Mouse (Mus musculus): Measurements from ENCODE around the gene Tmem50a. TPM values are rescaled to one million over a fixed set of nuclear protein-coding genes. Genes with fewer than 3 reads are reported as not detected.

Gene Tmem50a
- polyA plus RNA-seq, 1 experiment from 2014 or later = 149 TPM

DNA sequence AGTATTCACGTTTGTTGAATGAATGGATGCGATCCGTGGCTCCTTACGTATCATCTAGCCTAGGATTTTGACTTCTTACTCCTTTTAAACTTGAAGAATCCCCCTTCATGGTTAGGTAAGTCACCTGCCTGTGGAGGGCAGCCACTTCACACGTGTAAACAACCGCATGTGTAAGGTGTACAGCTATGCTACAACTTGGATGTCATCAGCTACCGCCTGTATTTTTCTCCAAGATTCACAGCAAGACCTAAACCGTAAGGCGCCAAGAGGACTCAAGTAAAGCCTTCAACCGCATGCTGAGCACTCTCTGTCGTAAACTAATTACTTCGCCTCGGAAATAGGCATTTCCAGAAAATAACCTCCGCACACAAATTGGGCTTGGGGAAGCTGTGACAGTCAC is 62.9 kb downstream of the Tmem50a start:
- no peak for DNase-seq (ENCODE audit: low spot score)
- Histone ChIP-seq H3K4me1 (replicated peaks) (peaks cover 38% of the 10 kb centered on the region), H3K27ac (peak overlapping the region; percentile 99; the same call in 1 of the 2 replicates), H3K27me3 (ENCODE audit: insufficient read depth, poor library complexity, severe bottlenecking) (peaks cover 22% of the 10 kb centered on the region), H3K36me3 (peaks cover 3% of the 10 kb centered on the region; the same call in 1 of the 2 replicates), H3K4me3 (peak overlapping the region; percentile 95), H3K9me3 (no peaks in the 10 kb centered on the region)
- 17% methylated on average over 14 of the region's 14 CpGs for WGBS

DNA sequence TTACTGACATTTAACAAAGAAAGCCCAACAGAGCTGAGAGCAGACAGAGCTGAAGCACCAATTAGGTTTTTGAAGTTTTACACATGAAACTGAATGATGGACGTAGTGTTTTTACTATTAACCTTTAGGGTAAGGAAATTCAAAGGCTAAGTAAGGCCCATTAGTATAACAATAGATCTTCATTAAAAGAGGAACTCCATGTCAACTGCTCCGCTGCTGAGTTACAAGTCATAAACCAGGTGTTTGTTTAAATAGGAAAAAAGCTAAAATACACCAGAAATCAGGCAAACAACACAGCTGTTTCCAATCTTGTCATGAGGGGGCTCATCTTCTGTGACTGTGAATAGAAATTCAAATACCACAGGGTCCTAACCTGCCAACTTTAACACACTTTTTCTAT is 63.6 kb downstream of the Tmem50a start:
- DNase-seq (ENCODE audit: low spot score) = no peak
- peaks cover 3% of the 10 kb centered on the region; the same call in 1 of the 2 replicates for H3K36me3 ChIP-seq
- H3K4me1 ChIP-seq (replicated peaks) = peaks cover 34% of the 10 kb centered on the region
- 63% methylated on average over 2 of the region's 2 CpGs for WGBS
- H3K27ac ChIP-seq = no peak overlapping the region
- H3K9me3 ChIP-seq = no peaks in the 10 kb centered on the region
- peaks cover 19% of the 10 kb centered on the region for H3K27me3 ChIP-seq (ENCODE audit: insufficient read depth, poor library complexity, severe bottlenecking)
- peak overlapping the region; percentile 95 for H3K4me3 ChIP-seq

DNA sequence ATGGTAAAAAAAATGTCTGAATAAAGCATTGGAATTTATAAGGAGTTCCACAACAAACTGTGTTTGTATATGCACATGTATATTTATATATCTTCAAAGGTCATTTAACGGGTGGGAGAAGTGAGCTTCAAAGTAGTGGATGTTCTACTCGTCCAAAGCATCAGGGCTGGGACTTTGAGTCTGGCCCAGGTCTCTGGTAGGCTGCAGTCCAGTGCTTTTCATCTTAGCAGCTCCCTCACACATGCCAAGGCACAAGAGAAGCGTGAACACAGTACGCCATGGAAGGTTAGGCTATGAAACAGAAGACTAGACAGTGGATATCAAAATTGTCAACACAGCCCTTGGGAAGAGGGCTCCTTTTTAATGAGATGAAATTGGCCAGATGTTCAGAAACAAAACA is 64.3 kb downstream of the Tmem50a start:
- no peak for DNase-seq (ENCODE audit: low spot score)
- Histone ChIP-seq H3K9me3 (no peaks in the 10 kb centered on the region), H3K27ac (no peak overlapping the region), H3K4me3 (no peak overlapping the region), H3K4me1 (replicated peaks) (peaks cover 29% of the 10 kb centered on the region), H3K27me3 (ENCODE audit: insufficient read depth, poor library complexity, severe bottlenecking) (peaks cover 12% of the 10 kb centered on the region), H3K36me3 (peaks cover 3% of the 10 kb centered on the region; the same call in 1 of the 2 replicates)
- WGBS = 83% methylated on average over 4 of the region's 4 CpGs

Other genes with a start within 250 kb of the Tmem50a start
- 3.7 and 4.1 TPM in 2 replicates for gene Man1c1, start 210.7 kb downstream of the Tmem50a start, polyA plus RNA-seq (2016; fragmentation: Nextera tagmentation; extraction: Ambion mirVana)
- 9.7 and 11.4 TPM in 2 replicates for gene Ldlrap1, start 147.0 kb downstream of the Tmem50a start, polyA plus RNA-seq (2016; fragmentation: Nextera tagmentation; extraction: Ambion mirVana)
- gene Maco1, start 61.7 kb downstream of the Tmem50a start, polyA plus RNA-seq (2016; fragmentation: Nextera tagmentation; extraction: Ambion mirVana) = 39.2 and 48.2 TPM in 2 replicates
- 11.2 and 12.5 TPM in 2 replicates for gene Rhd, start 50.5 kb downstream of the Tmem50a start, polyA plus RNA-seq (2016; fragmentation: Nextera tagmentation; extraction: Ambion mirVana)
- gene Rsrp1, start 8.6 kb upstream of the Tmem50a start, polyA plus RNA-seq (2016; fragmentation: Nextera tagmentation; extraction: Ambion mirVana) = 335 and 382 TPM in 2 replicates
- 67.6 and 75.2 TPM in 2 replicates for gene Syf2, start 15.9 kb upstream of the Tmem50a start, polyA plus RNA-seq (2016; fragmentation: Nextera tagmentation; extraction: Ambion mirVana)
- 0.07 and 0.09 TPM in 2 replicates for gene Runx3, start 205.6 kb upstream of the Tmem50a start, polyA plus RNA-seq (2016; fragmentation: Nextera tagmentation; extraction: Ambion mirVana)

Measured in hindbrain, embryonic 10.5 days (tissue).